Mouse (Mus musculus): Measurements from ENCODE around the gene Trank1. TPM values are rescaled to one million over a fixed set of nuclear protein-coding genes. Genes with fewer than 3 reads are reported as not detected.

Gene Trank1
- total RNA-seq, 2 experiments from 2014 or later: 68.3 to 68.7 TPM

DNA sequence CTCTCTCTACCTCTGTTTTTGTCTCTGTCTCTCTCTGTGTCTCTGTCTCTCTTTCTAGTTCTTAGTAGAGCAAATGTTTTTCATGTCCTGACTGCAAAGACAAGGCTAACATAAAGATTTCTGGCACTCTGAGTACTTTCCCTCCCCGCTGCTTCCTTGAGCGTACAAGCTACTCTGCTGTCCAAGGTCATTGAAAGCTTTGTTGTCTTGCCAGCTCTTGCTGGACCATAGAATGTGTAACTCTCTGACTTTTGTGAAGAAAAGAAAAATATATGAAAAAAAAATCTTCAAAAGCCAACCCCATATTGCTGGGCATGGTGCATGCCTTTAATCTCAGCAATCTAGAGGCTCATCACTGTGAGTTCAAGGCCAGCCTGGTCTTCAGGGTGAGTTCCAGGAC lies 12.9 kb upstream of the Trank1 start:
- DNase-seq (ENCODE audit: low spot score in 2 of 2): no peak

DNA sequence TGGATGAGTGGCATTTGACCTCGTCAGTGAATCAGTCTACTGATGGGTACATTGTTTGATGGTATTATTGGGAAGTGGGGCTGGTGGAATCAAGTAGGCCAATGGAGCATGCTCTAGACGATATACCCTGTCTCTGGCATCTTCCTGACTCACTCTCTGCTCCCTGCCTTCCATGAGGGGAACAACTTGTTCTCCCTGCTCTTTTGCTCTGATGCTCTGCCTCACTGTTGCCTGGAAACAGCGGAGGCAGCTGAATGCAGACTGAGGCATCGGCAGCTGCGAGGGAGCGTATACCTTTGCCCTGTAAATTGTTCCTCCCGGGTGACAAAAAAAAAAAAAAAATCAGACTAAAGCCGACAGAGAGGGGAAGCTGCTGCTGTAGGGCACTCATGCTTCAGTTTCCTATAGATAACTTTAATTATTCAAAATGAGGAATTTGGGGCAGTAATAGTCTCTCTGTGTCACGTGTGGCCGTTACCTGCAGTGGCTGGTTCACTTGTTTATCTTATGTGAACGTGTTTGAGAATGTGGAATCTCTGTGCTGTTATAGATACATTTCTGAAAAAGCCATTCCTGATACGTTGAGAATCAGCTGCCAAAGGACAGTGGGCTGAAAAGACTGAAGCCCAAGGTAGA lies 9.2 kb upstream of the Trank1 start:
- no peak for DNase-seq (ENCODE audit: low spot score in 2 of 2)

DNA sequence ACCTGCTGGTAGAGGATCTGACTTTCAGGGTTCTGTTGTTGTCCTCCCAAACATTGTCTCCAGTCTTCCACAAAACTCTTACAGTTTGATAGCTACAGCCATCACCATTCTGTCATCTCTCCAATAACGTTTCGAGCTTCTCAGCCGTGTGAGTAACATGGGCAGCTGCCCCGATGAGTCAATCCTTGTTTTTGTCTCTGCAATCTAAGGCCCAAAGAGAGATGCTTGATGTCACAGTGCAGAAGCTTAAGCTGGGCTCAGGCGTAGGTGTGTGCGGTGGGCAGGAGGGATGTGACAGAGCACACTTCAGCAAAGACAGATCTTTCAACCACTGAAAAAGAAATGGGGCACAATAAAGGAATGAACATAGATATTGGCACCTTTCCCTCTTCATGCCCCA lies 7.5 kb upstream of the Trank1 start:
- DNase-seq (ENCODE audit: low spot score in 2 of 2): no peak

DNA sequence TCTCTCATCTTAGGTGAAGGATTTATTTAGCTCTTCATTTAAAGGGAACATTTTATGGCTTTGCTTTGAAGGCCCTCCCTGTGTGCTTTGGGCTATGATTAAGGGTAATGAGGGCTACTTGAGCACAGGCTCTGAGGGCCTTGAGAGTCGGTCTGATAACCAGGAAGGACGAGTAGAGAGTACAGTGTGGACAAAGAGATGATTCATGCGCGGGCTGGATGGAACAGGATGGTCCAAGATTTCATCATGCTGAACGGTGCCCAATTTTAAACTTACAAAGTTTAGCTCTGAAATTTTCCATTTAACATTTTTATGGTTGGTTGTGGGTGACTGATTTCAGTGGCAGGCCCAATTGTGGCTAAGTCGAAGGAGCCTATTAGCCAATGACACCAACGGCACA lies 5.4 kb upstream of the Trank1 start:
- DNase-seq (ENCODE audit: low spot score in 2 of 2): no peak

DNA sequence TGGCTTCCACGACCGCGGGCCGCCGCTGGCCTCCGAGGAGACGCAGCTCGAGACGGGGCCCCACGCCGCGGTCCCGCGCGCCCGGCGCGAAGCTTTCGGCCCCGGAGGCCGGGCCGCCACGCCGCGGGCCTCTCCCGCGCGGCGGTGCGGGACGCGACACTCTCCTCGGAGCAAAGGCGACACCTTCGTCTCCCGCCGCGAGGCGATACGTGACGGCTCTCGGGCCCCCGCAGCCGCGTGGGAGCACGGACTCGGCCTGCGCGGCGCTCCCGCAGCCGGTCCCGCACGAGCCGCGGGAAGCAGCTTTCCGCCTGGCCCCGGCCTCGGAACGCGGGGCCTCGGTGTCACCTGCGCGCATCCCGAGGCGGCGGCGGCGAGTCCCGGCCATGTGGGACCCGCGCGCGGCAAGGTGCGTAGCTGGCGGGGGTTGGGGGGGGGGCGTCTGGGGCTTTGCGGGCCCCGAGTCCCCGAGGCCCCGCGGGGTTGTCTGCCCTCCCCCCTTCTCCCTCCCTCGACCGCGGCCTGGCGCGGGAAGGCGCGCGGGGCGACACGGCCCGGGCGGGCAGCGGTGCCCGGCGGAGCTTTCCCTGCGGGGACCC lies 403 bp downstream of the Trank1 start:
- DNase-seq (ENCODE audit: low spot score in 2 of 2): no peak

DNA sequence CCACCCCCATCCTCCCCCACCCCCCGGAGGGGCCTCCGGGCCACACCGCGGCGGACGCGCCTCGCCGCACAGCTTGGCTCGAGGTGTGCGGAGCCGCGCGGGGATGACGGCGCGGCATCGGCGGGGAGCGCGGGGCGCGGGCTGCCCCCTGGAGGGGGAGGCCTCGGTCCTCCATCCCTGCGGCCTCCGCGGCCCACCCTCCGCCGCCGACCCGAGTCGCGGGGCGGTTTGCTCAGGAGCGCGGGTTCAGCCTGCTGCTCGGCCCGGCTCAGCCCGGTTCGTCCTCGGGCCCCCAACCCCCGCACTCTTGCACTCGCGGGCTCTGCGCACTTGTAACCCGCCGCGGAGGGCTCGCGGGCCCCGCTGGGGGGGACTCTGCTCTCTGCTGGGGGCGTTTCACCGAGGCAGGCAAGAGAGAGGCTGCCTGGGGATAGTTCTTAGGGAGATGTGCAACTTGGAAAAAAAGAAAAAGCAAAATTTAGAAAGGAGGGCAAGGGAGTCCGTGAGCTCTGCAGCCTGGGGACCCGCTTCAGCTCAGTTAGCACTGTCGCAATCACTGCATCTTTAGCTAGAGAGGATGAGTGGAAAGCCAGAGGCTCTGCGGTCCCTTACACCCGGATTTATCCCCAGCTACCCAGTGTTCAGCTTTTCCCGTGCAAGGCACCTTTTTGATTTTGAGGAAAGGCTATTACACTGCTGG lies 1.1 kb downstream of the Trank1 start:
- DNase-seq (ENCODE audit: low spot score in 2 of 2): no peak

DNA sequence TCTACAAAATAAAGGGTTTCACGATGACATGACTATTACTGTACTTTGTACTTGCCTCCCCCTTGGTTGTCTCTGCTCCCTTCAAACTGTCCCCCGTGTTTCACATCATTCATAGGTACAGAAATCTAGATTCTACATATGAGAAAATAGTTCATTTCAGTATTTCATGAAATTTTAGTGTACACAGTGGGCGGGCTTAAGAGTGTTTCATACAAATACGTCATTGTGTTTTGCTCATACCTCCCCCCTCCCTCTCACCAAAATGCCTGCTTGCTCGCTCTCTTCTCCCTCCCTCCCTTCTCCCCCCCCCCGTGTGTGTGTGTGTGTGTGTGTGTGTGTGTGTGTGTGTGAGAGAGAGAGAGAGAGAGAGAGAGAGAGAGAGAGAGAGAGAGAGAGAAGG lies 1.8 kb downstream of the Trank1 start:
- no peak for DNase-seq (ENCODE audit: low spot score in 2 of 2)

DNA sequence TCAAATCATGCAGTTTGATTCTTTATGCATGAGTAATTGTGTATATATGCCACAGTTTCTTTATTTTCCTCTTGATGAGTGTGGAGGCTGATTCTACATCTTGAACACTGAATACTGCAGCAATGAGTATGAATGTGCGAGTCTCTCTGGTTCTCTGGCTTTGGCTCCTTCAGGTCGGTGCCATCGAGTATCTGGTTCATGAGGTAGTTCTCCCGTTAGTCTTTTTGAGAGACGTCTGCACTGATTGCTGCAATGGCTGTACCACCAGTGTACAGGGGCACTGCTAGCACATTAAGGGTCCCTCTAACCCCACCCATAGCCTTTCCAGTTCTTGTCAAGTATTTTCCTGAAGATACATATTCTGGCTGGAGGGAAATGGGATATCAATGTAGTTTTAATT lies 2.3 kb downstream of the Trank1 start:
- no peak for DNase-seq (ENCODE audit: low spot score in 2 of 2)

DNA sequence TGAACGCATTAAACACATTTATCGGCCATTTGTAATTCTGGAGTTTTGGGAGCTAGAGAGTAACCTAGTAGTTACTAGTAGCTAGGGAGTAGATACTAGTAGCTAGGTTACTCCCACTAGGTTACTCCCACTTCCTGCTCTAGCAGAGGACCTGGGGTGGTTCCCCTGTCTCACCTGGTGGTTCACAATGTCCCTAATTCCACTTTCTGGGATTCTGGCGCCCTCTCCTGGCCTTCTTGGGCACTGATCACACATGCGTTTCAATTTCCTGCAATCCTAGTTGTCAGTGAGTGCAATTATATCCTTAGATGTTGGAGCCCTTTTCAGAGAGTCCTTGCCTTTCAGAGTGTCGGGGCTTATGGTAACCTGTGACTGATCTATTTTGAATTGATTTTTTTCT lies 2.7 kb downstream of the Trank1 start:
- peak; percentile 43 to 53 for DNase-seq (ENCODE audit: low spot score in 2 of 2)

DNA sequence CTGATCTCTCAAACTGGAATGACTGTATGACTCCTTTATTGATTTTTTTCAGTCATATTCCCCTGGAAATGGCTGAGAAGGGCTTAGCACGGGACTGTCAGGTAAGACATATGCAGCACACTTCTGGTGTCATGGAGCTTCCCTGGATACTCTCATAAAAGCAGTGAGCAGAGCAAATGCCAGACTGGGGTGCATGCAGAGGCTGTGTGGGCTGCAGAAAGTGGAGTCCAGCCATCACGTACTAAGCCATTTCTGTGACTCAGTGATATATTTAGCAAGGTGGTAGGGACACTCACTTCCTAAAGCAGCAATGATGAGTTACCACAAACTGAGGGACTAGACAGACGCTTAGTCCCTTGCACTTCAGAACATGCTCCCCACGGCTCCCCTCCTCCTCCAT lies 9.4 kb downstream of the Trank1 start:
- DNase-seq (ENCODE audit: low spot score in 2 of 2): no peak

DNA sequence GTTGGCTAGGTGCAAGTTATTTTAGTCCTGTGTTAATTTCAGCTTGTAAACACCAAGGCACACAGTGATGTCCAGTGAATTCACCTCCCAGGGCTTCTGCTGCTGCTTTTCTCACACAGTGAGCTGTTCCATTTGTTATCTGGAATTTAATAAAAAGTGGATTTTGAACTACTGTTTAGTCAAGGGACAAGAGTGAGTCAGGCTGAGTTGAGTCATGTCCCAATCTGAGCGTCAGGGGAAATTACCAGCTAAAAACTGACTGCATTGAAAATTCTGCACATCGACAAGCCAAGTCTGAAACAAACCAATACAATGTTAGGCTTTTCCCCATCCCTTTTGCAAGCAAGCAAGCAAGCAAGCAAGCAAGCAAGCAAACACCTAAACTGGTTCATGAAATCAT lies 13.3 kb downstream of the Trank1 start:
- DNase-seq (ENCODE audit: low spot score in 2 of 2): no peak

DNA sequence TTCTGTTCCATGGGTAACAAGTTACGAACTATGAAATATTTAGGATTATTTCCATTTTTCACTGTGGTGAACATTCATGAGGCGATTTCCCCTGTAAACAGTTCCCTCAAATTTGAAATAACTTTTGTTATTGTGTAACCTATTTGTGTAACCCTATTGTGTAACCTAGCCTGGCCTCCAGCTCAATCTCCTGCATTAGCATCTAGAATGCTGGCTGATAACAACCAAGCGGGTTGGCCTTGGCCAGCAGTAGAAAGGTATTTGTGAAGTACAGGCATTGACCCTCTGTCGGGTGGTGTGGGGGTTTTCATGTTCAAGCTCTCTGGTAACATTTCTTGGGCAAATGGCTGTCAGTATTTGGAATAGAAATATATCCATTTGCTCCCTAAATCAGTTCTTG lies 18.3 kb downstream of the Trank1 start:
- DNase-seq (ENCODE audit: low spot score in 2 of 2): no peak

DNA sequence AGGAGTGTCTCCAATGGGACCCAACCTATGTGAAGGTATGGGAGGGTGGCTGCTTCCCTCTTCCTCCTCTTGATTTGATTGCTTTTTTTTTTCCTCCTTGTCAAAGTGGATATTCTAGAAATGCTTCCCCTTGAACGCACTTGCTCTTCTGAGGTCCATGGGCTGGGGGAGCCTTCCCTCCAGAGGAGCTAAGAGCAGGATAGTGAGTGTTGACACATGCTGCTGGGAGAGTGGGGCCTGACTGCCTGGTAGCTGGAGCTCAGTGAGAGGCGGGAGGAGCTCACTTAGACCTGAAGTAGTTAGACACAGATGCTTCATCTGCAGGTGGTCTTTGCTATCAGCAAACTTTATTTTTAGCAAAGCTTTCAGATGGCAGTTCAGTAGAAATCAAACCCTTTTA lies 22.3 kb downstream of the Trank1 start:
- no peak for DNase-seq (ENCODE audit: low spot score in 2 of 2)

DNA sequence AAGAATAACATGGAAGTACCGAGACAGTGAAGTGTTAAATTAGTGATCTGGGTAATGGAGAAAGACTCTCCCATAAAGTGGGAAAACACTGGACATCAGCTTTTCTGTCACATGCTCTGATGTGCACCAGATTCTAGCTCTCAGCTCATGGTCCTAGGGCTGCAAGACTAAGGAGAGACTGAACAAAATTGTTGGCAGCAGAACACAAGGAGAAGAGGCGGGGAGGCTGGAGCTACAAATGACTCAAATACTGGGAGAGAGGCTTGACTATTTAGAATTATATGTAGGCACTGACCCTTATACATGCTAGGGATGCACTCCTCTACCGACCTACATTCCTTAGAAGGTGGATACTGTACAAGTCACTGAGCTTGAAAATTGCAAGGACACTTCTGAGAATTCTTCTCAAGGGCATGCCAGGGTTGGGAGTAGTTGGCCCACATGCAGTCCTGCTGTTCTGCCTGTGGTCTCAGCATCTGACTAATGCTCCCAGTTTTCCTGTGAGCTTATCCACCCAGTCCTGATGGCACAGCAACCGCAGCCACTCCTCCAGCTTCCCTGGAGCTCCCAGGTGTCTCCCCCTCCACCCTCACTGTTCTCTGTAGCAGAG lies 23.1 kb downstream of the Trank1 start:
- DNase-seq (ENCODE audit: low spot score in 2 of 2): no peak

DNA sequence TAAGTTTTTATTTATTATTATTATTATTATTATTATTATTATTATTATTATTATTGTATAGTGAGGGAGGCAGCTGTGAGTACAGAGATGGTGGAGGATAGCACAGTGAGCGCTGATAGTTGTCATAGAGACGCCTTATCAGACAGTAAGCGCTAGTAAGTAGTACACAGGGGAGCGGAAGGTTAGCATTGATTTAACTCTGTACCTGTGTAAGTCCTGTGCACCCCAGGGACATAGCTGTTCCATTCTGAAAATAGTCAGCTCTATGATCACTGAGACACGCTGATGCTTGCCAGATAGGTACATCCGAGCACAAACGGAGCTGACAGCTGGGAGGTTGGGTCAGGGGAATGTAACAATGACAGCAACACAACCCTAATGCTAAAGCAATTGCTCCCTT lies 39.7 kb downstream of the Trank1 start:
- DNase-seq (ENCODE audit: low spot score in 2 of 2): no peak

DNA sequence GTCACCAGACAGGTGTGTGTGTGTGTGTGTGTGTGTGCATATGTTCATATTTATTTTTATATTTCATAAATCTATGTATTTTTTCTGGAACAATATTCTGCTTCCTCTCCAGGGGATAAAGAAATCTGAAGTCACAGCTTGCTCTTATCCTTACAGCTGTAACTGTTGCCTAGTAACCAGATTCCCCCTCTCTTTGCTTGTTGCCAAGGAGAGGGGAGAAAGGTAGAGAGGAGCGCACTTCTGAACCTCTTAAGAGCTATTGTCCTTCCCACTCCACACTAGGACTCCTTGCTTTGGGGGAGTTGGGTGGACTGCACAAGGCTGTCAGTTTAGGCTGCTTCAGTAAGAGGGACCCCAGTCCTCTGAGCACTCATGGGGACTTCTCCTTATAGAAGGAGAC lies 40.1 kb downstream of the Trank1 start:
- DNase-seq (ENCODE audit: low spot score in 2 of 2): no peak

DNA sequence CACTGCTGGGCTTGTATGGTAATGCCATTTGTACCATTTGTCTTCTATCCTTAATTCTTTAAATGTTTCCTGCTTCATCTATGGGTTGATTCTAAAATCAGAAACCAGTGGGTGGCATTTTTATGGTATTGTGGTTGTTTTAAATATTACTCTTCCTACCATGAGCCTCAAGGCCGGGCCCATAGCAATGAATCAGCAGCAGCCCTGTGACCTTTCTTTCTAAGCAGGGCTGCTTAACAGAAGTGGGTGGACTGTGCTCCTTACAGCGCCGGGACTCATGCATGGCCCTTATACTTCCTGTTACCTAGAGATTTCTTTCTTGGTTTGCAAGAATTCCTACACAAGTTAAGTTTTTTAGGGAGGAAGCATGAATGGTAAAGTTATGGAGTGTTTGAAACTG lies 41.1 kb downstream of the Trank1 start:
- DNase-seq (ENCODE audit: low spot score in 2 of 2): no peak

DNA sequence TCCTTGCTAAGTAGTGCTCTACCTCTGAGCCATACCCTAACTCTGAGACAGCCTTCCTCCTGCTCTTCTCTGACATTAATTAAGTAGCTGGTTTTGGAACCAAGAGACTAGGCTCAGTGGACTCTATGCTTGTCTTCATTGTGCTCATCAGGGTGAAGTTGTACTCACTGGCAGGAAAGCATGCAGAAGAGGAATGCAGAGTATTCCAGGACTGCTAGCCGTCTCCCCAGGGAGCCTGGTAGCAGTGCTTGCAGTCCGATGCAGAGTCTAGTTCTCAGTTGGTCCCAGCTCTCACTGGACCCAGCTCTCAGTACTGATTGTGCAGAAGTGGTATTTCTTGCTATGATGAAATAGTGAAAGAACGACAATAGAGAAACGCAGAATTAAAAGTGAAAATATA lies 43.5 kb downstream of the Trank1 start:
- DNase-seq (ENCODE audit: low spot score in 2 of 2): no peak

DNA sequence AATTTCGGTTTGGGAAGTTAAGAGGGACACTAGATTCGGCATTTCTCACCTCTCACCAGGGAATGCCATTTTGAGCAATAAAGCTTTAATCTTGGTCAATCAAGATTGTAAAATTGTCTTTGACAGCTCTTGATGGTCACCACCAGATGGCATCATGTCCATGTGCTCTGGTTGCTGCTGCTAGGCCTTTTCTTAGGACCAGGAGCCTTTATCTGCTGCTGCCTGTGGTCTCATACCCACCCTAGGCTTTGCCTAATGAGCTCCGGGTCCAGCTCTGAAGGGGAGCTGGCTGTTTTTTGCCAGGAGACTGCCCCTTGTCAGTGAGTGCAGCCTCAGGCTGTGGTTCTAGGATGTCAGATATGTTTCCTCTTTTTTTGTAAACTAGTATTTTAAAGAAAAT lies 44.8 kb downstream of the Trank1 start:
- DNase-seq (ENCODE audit: low spot score in 2 of 2): no peak

DNA sequence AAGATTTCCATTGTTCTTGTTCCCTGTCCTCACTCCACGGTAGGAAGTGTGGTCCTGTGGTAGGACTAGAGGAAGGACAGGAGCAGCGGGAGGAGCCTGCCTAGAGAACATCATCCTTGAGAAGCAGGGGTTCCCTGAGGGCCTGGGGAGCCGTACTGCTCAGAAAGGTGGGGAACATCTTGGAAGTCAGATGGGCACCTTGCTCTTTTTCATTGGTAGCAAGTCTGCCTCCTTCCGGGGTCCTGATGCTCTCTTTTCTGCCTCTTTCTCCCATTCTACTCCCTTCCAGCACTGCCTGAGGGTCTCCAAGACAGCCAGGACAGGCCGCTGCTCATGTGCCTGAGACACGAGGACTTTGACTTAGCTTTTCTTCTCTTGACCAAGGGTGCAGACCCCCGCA lies 52.1 kb downstream of the Trank1 start:
- DNase-seq (ENCODE audit: low spot score in 2 of 2): no peak

DNA sequence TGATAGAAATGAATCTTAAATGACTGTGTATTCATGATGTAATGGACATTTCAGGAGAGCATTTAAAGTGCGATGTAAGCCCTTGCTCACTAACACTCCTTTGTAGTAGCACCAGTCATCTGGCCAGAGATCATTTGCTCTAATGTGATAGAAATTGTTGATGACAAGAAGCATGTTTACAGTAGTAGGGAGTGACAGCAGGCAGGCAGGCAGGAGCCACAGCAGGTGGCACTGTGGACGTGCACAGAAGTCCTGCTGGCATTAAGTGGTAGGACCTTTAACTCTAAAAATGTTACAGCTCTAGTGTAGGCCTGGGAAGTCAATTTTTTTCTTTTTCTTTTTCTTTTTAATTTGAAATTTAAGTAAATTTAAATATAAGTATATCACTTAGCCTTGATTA lies 56.2 kb downstream of the Trank1 start:
- no peak for DNase-seq (ENCODE audit: low spot score in 2 of 2)

DNA sequence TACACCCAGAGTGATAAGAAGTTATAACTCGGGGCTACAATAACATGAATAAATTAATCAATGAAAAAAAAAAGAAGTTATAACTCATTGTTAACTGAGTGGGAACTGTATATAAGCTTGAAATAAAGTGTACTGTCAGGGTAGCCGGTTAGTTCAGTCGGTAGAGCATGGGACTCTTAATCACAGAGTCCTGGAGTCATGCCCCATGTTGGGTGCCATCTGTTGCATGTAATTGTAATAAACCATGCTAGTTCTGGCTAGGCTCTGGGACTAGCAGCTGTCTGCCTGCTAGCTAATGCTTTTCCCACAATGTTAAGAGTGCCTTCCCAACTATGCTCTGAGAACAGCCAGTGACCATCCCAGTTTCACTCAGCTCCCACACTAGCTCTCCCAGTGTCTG lies 60.5 kb downstream of the Trank1 start:
- DNase-seq (ENCODE audit: low spot score in 2 of 2): no peak

DNA sequence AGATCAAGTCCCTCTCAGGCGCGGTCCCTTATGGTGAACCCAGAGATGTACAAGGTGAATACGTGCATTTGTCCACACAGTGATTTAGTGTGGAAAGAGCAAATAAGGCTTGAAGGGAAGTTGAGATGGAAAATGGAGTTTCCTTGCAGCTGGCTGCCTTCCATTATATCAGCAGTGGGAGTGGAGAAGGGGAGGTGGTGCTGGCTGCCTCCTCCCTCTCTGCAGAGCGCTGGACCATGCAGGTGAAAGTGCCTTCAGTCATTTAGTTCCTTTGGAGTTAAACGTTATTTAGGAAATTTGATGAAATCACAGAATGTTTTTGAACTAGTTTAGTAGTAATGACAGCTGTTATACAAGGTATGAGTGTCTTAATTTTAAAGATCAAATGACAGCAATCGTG lies 66.3 kb downstream of the Trank1 start:
- no peak for DNase-seq (ENCODE audit: low spot score in 2 of 2)
